ENCODE assay signal across 27 mouse cellular contexts in genomic region chr13:16453234-16453633, GRCm38 (mm10).
DNase-seq lines count a peak whose midpoint lies in the region; ATAC-seq and TF ChIP-seq lines count a peak whose summit lies in the region.
"Had no signal": no experiment of that assay in that cellular context is flagged by ENCODE, and none has a peak within 500 bp of the region (broad histone marks: within the 10 kb centered on the region; RNA-seq: fewer than 3 reads in every experiment).

No protein-coding gene starts in this region.

- TF ChIP-seq POLR2A in thymus, adult 2 months (IDR thresholded peaks at IDR 0.05; ENCODE audit: control insufficient read depth, extremely low read depth, insufficient read depth, low read length, poor library complexity), result no peak

- CTCF ChIA-PET in Patski (lab: Charles Lee), result interaction anchor here (0.9 kb wide), 1 partner anchor 11 kb away, joined by 5 read pairs; no protein-coding TSS in a partner anchor

- H3K36me3 ChIP-seq in hindbrain, embryonic 10.5 days, result no peaks in the 10 kb centered on the region
- H3K36me3 ChIP-seq in thymus, adult 2 months (ENCODE audit: control insufficient read depth, insufficient read depth, low read length), result no peaks in the 10 kb centered on the region
- H3K36me3 ChIP-seq: embryonic facial prominence, embryonic 13.5 days; embryonic facial prominence, embryonic 15.5 days; forebrain, embryonic 10.5 days; forebrain, embryonic 12.5 days; G1E had no signal

- H3K27me3 ChIP-seq in Patski, result no peaks in the 10 kb centered on the region
- H3K27me3 ChIP-seq in hindbrain, embryonic 10.5 days (ENCODE audit: insufficient read depth, poor library complexity, severe bottlenecking), result no peaks in the 10 kb centered on the region
- H3K27me3 ChIP-seq in thymus, adult 2 months (ENCODE audit: control insufficient read depth, insufficient read depth, low read length), result no peaks in the 10 kb centered on the region
- H3K27me3 ChIP-seq: CH12.LX; embryonic facial prominence, embryonic 13.5 days; embryonic facial prominence, embryonic 15.5 days; forebrain, embryonic 12.5 days had no signal

- H3K27ac ChIP-seq in hindbrain, embryonic 10.5 days, result no peak overlapping the region
- no peak overlapping the region for H3K27ac ChIP-seq in thymus, adult 2 months (ENCODE audit: control insufficient read depth, insufficient read depth, low read length)
- H3K27ac ChIP-seq: embryonic facial prominence, embryonic 13.5 days; embryonic facial prominence, embryonic 15.5 days; forebrain, embryonic 10.5 days; forebrain, embryonic 12.5 days had no signal

- peak; percentile 71 for ATAC-seq in Patski
- ATAC-seq: CD4-positive, CD25-positive, alpha-beta regulatory T cell, adult 4 months; forebrain, embryonic 14.5 days; forebrain, embryonic 16.5 days had no signal

- H3K9me3 ChIP-seq in hindbrain, embryonic 10.5 days, result no peaks in the 10 kb centered on the region
- H3K9me3 ChIP-seq: embryonic facial prominence, embryonic 13.5 days; embryonic facial prominence, embryonic 15.5 days; forebrain, embryonic 10.5 days; forebrain, embryonic 12.5 days; G1E had no signal

- peak; percentile 45 for DNase-seq in 3134 (ENCODE audit: extremely low read depth, insufficient read length, low spot score)
- peak; percentile 85 for DNase-seq in 3T3-L1 (ENCODE audit: low read depth, low spot score)
- DNase-seq in Muller cell, postnatal 12 days (ENCODE audit: inconsistent ontology term), result peak; percentile 79
- DNase-seq in Patski (ENCODE audit: low read depth, low spot score), result peak; percentile 38
- DNase-seq in heart, postnatal 10 days, result no peak
- DNase-seq in neural tube, embryonic 10.5 days (ENCODE audit: extremely low spot score, low spot score), result no peak
- DNase-seq in hindbrain, embryonic 10.5 days (ENCODE audit: low spot score), result no peak
- no peak for DNase-seq in thymus, adult 2 months
- DNase-seq: adrenal gland, adult 8-10 months; adrenal gland, postnatal 14 days; adrenal gland, postnatal 36 days; cerebellum, adult 11-12 months; cerebellum, adult 2 months; cerebellum, adult 9-10 months; cerebellum, postnatal 10 days; cerebellum, postnatal 36 days; embryo, embryonic 11 days had no signal

- H3K4me3 ChIP-seq in hindbrain, embryonic 10.5 days, result no peak overlapping the region
- no peak overlapping the region for H3K4me3 ChIP-seq in thymus, adult 2 months (ENCODE audit: control insufficient read depth, insufficient read depth, low read length)
- H3K4me3 ChIP-seq: embryonic facial prominence, embryonic 13.5 days; embryonic facial prominence, embryonic 15.5 days; erythroblast, embryonic 14.5 days; forebrain, embryonic 10.5 days; forebrain, embryonic 12.5 days had no signal

- POLR2A ChIA-PET in Patski (lab: Charles Lee), result no interaction called here

- in situ Hi-C loops in Patski (cut with MboI; ENCODE audit: low pct_unique_long_range_greater_than_20kb), result no loop called here

- TF ChIP-seq CTCF in Patski (IDR thresholded peaks at IDR 0.05), result no peak
- TF ChIP-seq CTCF in thymus, adult 2 months (IDR thresholded peaks at IDR 0.05; ENCODE audit: borderline replicate concordance, control insufficient read depth, extremely low read depth, insufficient read depth, low read length, poor library complexity), result no peak

- H3K4me1 ChIP-seq in hindbrain, embryonic 10.5 days (replicated peaks), result no peaks in the 10 kb centered on the region
- H3K4me1 ChIP-seq in thymus, adult 2 months (replicated peaks; ENCODE audit: control insufficient read depth, insufficient read depth, low read length), result no peaks in the 10 kb centered on the region
- H3K4me1 ChIP-seq: embryonic facial prominence, embryonic 13.5 days; embryonic facial prominence, embryonic 15.5 days; forebrain, embryonic 10.5 days; forebrain, embryonic 12.5 days had no signal

- intact Hi-C loops in heart, postnatal 10 days (cut with DNase I), result no loop called here

Comparison
In these comparisons a context has a peak if more than half of its experiments do, and no peak if none do; other contexts are left out.
1. DNase-seq: peak in 3134 (single experiment), 3T3-L1 (single experiment), Muller cell, postnatal 12 days (single experiment) and Patski (single experiment); none in heart, postnatal 10 days (0 of 2), neural tube, embryonic 10.5 days (single experiment), hindbrain, embryonic 10.5 days (single experiment) and thymus, adult 2 months (single experiment).